Mouse (Mus musculus): Measurements from ENCODE around the gene Sema6c. TPM values are rescaled to one million over a fixed set of nuclear protein-coding genes. Genes with fewer than 3 reads are reported as not detected.
A peak's percentile ranks its signal among the peaks of the same experiment; 100 is the strongest.

Sema6c gene
- polyA plus RNA-seq (2014; fragmentation: Nextera tagmentation; extraction: Ambion mirVana): 5.3 and 5.8 TPM in 2 replicates

- peak within 1 kb of the TSS; percentile 72 for H3K9ac ChIP-seq (ENCODE audit: low read depth, low read length)
- peak; percentile 96 for ATAC-seq (ENCODE audit: low FRiP score, low TSS enrichment)
- WGBS: under 1% methylated on average over 66 of the region's 66 CpGs
- peak within 1 kb of the TSS; percentile 90 for H3K4me2 ChIP-seq (replicated peaks; ENCODE audit: low read depth, low read length)
- H3K27ac ChIP-seq (ENCODE audit: low read depth, low read length): no peak within 1 kb of the TSS
- H3K36me3 ChIP-seq (ENCODE audit: control insufficient read depth, insufficient read depth, low read length): 0 out of 2 replicates have a peak, but pooled peaks cover 4% of the 10 kb centered on the region
- H3K9me3 ChIP-seq (ENCODE audit: control insufficient read depth, low read length): no peaks in the 10 kb centered on the region
- peak within 1 kb of the TSS; percentile 76 for H3K4me3 ChIP-seq (ENCODE audit: low read length)
- H3K27me3 ChIP-seq (ENCODE audit: control insufficient read depth, insufficient read depth, low read length): 0 out of 2 replicates have a peak, but pooled peaks cover 3% of the 10 kb centered on the region
- peaks cover 16% of the 10 kb centered on the region; the same call in 1 of the 2 replicates for H3K4me1 ChIP-seq (ENCODE audit: control insufficient read depth, insufficient read depth, low read length)
These were observed at the start of gene Sema6c for GRCm38 (mm10) chr3:95159987-95160963. Sema6c (plus strand) TSS chr3:95160457.

- WGBS: 0% methylated on average over 51 of the region's 54 CpGs
- H3K27me3 ChIP-seq (ENCODE audit: control insufficient read depth, insufficient read depth, low read length): no peaks in the 10 kb centered on the region
- H3K4me1 ChIP-seq (ENCODE audit: control insufficient read depth, insufficient read depth, low read length): peaks cover 4% of the 10 kb centered on the region; the same call in 1 of the 2 replicates
- peak within 1 kb of the TSS; percentile 72 for H3K4me3 ChIP-seq (ENCODE audit: low read length)
- H3K4me2 ChIP-seq (replicated peaks; ENCODE audit: low read depth, low read length): peak within 1 kb of the TSS; percentile 32
- peaks cover 12% of the 10 kb centered on the region for H3K36me3 ChIP-seq (ENCODE audit: control insufficient read depth, insufficient read depth, low read length)
- peak within 1 kb of the TSS; percentile 97 for H3K27ac ChIP-seq (ENCODE audit: low read depth, low read length)
- ATAC-seq (ENCODE audit: low FRiP score, low TSS enrichment): peak; percentile 73
- H3K9me3 ChIP-seq (ENCODE audit: control insufficient read depth, low read length): no peaks in the 10 kb centered on the region
- H3K9ac ChIP-seq (ENCODE audit: low read depth, low read length): peak within 1 kb of the TSS; percentile 87
These were observed 49.1 kb upstream of the Sema6c start, which contains the start of gene Vps72 for GRCm38 (mm10) chr3:95110911-95111726. Vps72 (plus strand) TSS chr3:95111022.

- WGBS: 74% methylated on average over 1 of the region's 1 CpGs
- no peak for ATAC-seq (ENCODE audit: low FRiP score, low TSS enrichment)
- Histone ChIP-seq H3K4me2 (replicated peaks; ENCODE audit: low read depth, low read length) (no peak overlapping the region), H3K4me1 (ENCODE audit: control insufficient read depth, insufficient read depth, low read length) (peaks cover 4% of the 10 kb centered on the region; the same call in 1 of the 2 replicates), H3K4me3 (ENCODE audit: low read length) (no peak overlapping the region), H3K9me3 (ENCODE audit: control insufficient read depth, low read length) (no peaks in the 10 kb centered on the region), H3K27ac (ENCODE audit: low read depth, low read length) (no peak overlapping the region), H3K27me3 (ENCODE audit: control insufficient read depth, insufficient read depth, low read length) (no peaks in the 10 kb centered on the region), H3K36me3 (ENCODE audit: control insufficient read depth, insufficient read depth, low read length) (peaks cover 19% of the 10 kb centered on the region), H3K9ac (ENCODE audit: low read depth, low read length) (no peak overlapping the region)
These were observed 47.5 kb upstream of the Sema6c start for GRCm38 (mm10) chr3:95112760-95113159.

- no peak for ATAC-seq (ENCODE audit: low FRiP score, low TSS enrichment)
- Histone ChIP-seq H3K27me3 (ENCODE audit: control insufficient read depth, insufficient read depth, low read length) (no peaks in the 10 kb centered on the region), H3K4me1 (ENCODE audit: control insufficient read depth, insufficient read depth, low read length) (no peaks in the 10 kb centered on the region), H3K9ac (ENCODE audit: low read depth, low read length) (no peak overlapping the region), H3K36me3 (ENCODE audit: control insufficient read depth, insufficient read depth, low read length) (peaks cover 64% of the 10 kb centered on the region), H3K9me3 (ENCODE audit: control insufficient read depth, low read length) (no peaks in the 10 kb centered on the region), H3K27ac (ENCODE audit: low read depth, low read length) (no peak overlapping the region), H3K4me2 (replicated peaks; ENCODE audit: low read depth, low read length) (no peak overlapping the region), H3K4me3 (ENCODE audit: low read length) (no peak overlapping the region)
- 55% methylated on average over 2 of the region's 2 CpGs for WGBS
These were observed 42.5 kb upstream of the Sema6c start for GRCm38 (mm10) chr3:95117751-95118150.

- no peak overlapping the region for H3K4me3 ChIP-seq (ENCODE audit: low read length)
- H3K4me1 ChIP-seq (ENCODE audit: control insufficient read depth, insufficient read depth, low read length): peaks cover 3% of the 10 kb centered on the region; the same call in 1 of the 2 replicates
- WGBS: 51% methylated on average over 6 of the region's 6 CpGs
- no peak for ATAC-seq (ENCODE audit: low FRiP score, low TSS enrichment)
- no peak overlapping the region for H3K9ac ChIP-seq (ENCODE audit: low read depth, low read length)
- H3K27ac ChIP-seq (ENCODE audit: low read depth, low read length): peak overlapping the region; percentile 65; the same call in 1 of the 2 replicates
- H3K9me3 ChIP-seq (ENCODE audit: control insufficient read depth, low read length): no peaks in the 10 kb centered on the region
- peaks cover 55% of the 10 kb centered on the region for H3K36me3 ChIP-seq (ENCODE audit: control insufficient read depth, insufficient read depth, low read length)
- H3K27me3 ChIP-seq (ENCODE audit: control insufficient read depth, insufficient read depth, low read length): no peaks in the 10 kb centered on the region
- H3K4me2 ChIP-seq (replicated peaks; ENCODE audit: low read depth, low read length): no peak overlapping the region
These were observed 38.7 kb upstream of the Sema6c start for GRCm38 (mm10) chr3:95121580-95121979.

GRCm38 (mm10) chr3:95124246-95124645 lies 36.0 kb upstream of the Sema6c start, which contains the start of gene Tmod4:
Tmod4 (plus strand) TSS chr3:95124476.
- H3K4me1 ChIP-seq (ENCODE audit: control insufficient read depth, insufficient read depth, low read length): peaks cover 5% of the 10 kb centered on the region; the same call in 1 of the 2 replicates
- H3K9ac ChIP-seq (ENCODE audit: low read depth, low read length): no peak within 1 kb of the TSS
- peaks cover 35% of the 10 kb centered on the region for H3K36me3 ChIP-seq (ENCODE audit: control insufficient read depth, insufficient read depth, low read length)
- ATAC-seq (ENCODE audit: low FRiP score, low TSS enrichment): no peak; the same call in 1 of the 2 replicates
- no peaks in the 10 kb centered on the region for H3K27me3 ChIP-seq (ENCODE audit: control insufficient read depth, insufficient read depth, low read length)
- H3K9me3 ChIP-seq (ENCODE audit: control insufficient read depth, low read length): no peaks in the 10 kb centered on the region
- no peak within 1 kb of the TSS for H3K27ac ChIP-seq (ENCODE audit: low read depth, low read length)
- H3K4me3 ChIP-seq (ENCODE audit: low read length): no peak within 1 kb of the TSS
- 38% methylated on average over 6 of the region's 6 CpGs for WGBS
- no peak within 1 kb of the TSS for H3K4me2 ChIP-seq (replicated peaks; ENCODE audit: low read depth, low read length)

- Histone ChIP-seq H3K9ac (ENCODE audit: low read depth, low read length) (no peak overlapping the region), H3K36me3 (ENCODE audit: control insufficient read depth, insufficient read depth, low read length) (peaks cover 28% of the 10 kb centered on the region), H3K4me3 (ENCODE audit: low read length) (no peak overlapping the region), H3K9me3 (ENCODE audit: control insufficient read depth, low read length) (no peaks in the 10 kb centered on the region), H3K27me3 (ENCODE audit: control insufficient read depth, insufficient read depth, low read length) (no peaks in the 10 kb centered on the region), H3K27ac (ENCODE audit: low read depth, low read length) (no peak overlapping the region), H3K4me1 (ENCODE audit: control insufficient read depth, insufficient read depth, low read length) (peaks cover 13% of the 10 kb centered on the region), H3K4me2 (replicated peaks; ENCODE audit: low read depth, low read length) (no peak overlapping the region)
- ATAC-seq (ENCODE audit: low FRiP score, low TSS enrichment): no peak
- WGBS: 46% methylated on average over 5 of the region's 5 CpGs
These were observed 35.3 kb upstream of the Sema6c start for GRCm38 (mm10) chr3:95124972-95125371.

- peak; percentile 44 for ATAC-seq (ENCODE audit: low FRiP score, low TSS enrichment)
- WGBS: 11% methylated on average over 6 of the region's 6 CpGs
- peaks cover 20% of the 10 kb centered on the region for H3K4me1 ChIP-seq (ENCODE audit: control insufficient read depth, insufficient read depth, low read length)
These were observed 31.0 kb upstream of the Sema6c start for GRCm38 (mm10) chr3:95129226-95129651.

More at GRCm38 (mm10) chr3:95129226-95129651, 31.0 kb upstream of the Sema6c start:
- no peaks in the 10 kb centered on the region for H3K27me3 ChIP-seq (ENCODE audit: control insufficient read depth, insufficient read depth, low read length)
- peaks cover 4% of the 10 kb centered on the region; the same call in 1 of the 2 replicates for H3K36me3 ChIP-seq (ENCODE audit: control insufficient read depth, insufficient read depth, low read length)
- H3K4me3 ChIP-seq (ENCODE audit: low read length): no peak overlapping the region
- peak overlapping the region; percentile 5; the same call in 1 of the 2 replicates for H3K27ac ChIP-seq (ENCODE audit: low read depth, low read length)
- no peak overlapping the region; the same call in 1 of the 2 replicates for H3K4me2 ChIP-seq (replicated peaks; ENCODE audit: low read depth, low read length)
- no peaks in the 10 kb centered on the region for H3K9me3 ChIP-seq (ENCODE audit: control insufficient read depth, low read length)
- peak overlapping the region; percentile 18; the same call in 1 of the 2 replicates for H3K9ac ChIP-seq (ENCODE audit: low read depth, low read length)

All from kidney, embryonic 14.5 days (tissue).